Mouse (Mus musculus): ENCODE results near the gene Acap3. TPM values are rescaled to one million over a fixed set of nuclear protein-coding genes. Genes with fewer than 3 reads are reported as not detected.

The Acap3 gene
- polyA plus RNA-seq, 1 experiment from 2014 or later, result 7.6 TPM

DNA sequence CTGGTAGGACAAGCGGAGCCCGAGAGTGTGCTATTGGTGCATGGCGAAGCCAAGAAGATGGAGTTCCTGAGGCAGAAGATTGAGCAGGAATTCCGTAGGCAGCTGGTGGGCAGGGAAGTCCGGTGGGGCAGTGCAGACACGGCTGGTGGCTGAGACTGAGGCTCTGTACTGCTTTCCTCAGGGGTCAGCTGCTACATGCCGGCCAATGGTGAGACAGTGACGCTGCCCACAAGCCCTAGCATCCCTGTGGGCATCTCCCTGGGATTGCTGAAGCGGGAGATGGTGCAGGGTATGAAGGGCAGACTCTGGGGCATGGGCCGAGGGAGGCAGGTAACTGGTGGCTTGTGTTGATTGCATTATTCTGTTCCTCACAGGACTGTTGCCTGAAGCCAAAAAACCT is 3.9 kb upstream of the Acap3 start:
- 88% methylated on average over 10 of the region's 10 CpGs for WGBS (ENCODE audit: insufficient replicate concordance)
- no peak overlapping the region for H3K4me3 ChIP-seq (replicated peaks)
- peaks cover 65% of the 10 kb centered on the region for H3K36me3 ChIP-seq
- ATAC-seq (ENCODE audit: low read depth) (no peak), DNase-seq (no peak)
- H3K4me1 ChIP-seq (replicated peaks), result peaks cover 24% of the 10 kb centered on the region
- H3K4me2 ChIP-seq, result no peak overlapping the region
- H3K27me3 ChIP-seq, result no peaks in the 10 kb centered on the region
- H3K9ac ChIP-seq, result no peak overlapping the region
- H3K27ac ChIP-seq, result no peak overlapping the region
- H3K9me3 ChIP-seq (replicated peaks), result no peaks in the 10 kb centered on the region

DNA sequence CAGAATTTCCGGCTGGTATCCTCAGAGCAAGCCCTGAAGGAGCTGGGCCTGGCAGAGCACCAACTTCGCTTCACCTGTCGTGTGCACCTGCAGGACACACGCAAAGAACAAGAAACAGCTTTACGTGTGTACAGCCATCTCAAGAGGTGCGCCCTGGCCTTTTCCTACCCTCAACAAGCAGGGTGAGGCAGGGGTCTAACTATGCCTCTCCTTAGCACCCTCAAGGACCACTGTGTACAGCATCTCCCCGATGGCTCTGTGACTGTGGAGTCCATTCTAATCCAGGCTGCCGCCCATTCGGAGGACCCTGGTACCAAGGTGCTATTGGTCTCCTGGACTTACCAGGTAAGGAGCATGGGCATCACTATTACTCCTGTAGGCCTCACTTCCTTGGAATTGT is 3.4 kb upstream of the Acap3 start:
- H3K9ac ChIP-seq, result no peak overlapping the region
- ATAC-seq (ENCODE audit: low read depth) (no peak), DNase-seq (no peak)
- peaks cover 30% of the 10 kb centered on the region for H3K4me1 ChIP-seq (replicated peaks)
- WGBS (ENCODE audit: insufficient replicate concordance), result 87% methylated on average over 9 of the region's 9 CpGs
- no peak overlapping the region for H3K4me2 ChIP-seq
- H3K27ac ChIP-seq, result no peak overlapping the region
- H3K9me3 ChIP-seq (replicated peaks), result no peaks in the 10 kb centered on the region
- peaks cover 61% of the 10 kb centered on the region for H3K36me3 ChIP-seq
- no peak overlapping the region for H3K4me3 ChIP-seq (replicated peaks)
- no peaks in the 10 kb centered on the region for H3K27me3 ChIP-seq

DNA sequence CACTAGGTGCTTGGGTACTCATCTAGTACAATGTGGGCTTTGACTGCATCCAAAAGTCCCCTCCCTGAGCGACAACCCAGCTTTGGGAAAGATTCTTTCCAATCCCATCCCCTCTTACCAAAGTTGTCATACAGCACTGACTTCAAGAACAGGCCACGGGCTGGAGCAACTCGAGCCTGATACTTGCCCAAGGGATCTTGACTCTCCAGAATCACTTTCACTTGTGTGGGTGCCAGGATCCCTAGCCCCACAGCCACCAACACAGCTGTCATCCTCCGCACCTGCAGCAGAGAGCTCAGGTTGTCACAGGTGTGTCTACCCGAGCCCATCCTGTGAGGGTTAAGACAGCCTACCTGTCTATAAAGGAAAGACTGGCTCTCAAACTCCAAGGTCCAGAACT is 2.3 kb upstream of the Acap3 start:
- peaks cover 57% of the 10 kb centered on the region for H3K36me3 ChIP-seq
- peaks cover 41% of the 10 kb centered on the region for H3K4me1 ChIP-seq (replicated peaks)
- H3K4me2 ChIP-seq, result no peak overlapping the region
- no peaks in the 10 kb centered on the region for H3K9me3 ChIP-seq (replicated peaks)
- no peak for DNase-seq
- 76% methylated on average over 5 of the region's 5 CpGs for WGBS (ENCODE audit: insufficient replicate concordance)
- ATAC-seq (ENCODE audit: low read depth), result no peak
- no peaks in the 10 kb centered on the region for H3K27me3 ChIP-seq
- H3K27ac ChIP-seq, result no peak overlapping the region
- no peak overlapping the region for H3K9ac ChIP-seq
- H3K4me3 ChIP-seq (replicated peaks), result no peak overlapping the region

DNA sequence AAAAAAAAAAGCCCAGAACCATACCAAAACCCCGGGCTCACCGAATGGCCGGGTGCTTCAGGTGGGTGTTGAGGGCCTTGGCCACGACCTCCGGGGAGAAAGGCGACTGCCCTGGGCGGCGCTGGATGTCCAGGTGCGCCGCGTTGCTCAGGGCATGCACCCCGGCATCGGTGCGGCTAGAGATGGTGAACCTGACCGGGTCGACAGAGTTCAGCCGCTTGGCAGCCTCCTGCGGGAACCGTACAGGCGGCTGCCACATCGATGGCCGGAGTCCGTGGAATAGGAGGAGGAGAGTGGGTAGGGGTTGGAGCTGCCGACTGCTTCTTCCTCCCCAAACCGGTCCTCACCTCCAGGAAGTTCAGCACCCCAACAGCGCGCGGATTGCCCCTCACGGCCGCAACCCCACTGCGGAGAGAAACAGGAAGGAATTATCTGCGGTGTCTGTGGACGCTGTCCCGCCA is 581 bp upstream of the Acap3 start:
- ATAC-seq (ENCODE audit: low read depth), result no peak
- H3K27ac ChIP-seq, result peak overlapping the region; percentile 50; the same call in 1 of the 2 replicates
- WGBS (ENCODE audit: insufficient replicate concordance), result under 1% methylated on average over 34 of the region's 34 CpGs

DNA sequence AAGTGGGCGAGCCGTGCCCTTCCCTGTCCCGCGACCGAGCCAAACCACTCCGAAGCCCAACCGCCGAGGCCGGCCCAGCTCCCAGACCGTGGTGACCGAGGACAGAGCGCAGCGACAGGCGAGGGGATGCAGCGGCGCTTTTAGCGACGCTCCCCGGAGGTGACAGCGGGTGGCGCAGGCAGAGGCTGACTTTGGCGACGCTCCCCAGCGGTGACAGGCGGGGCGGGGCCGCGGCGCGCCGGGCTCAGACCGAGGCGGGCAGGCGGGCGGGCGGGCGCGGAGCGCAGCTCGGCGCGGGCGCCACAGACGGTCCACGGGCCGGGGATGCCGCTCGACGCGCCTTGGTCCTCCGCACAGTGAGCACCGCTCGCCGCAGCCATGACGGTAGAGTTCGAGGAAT is 395 bp downstream of the Acap3 start:
- no peaks in the 10 kb centered on the region for H3K27me3 ChIP-seq
- peak overlapping the region; percentile 100 for H3K4me2 ChIP-seq
- H3K4me3 ChIP-seq (replicated peaks), result peak overlapping the region; percentile 95
- peak; percentile 88 for ATAC-seq (ENCODE audit: low read depth)
- H3K4me1 ChIP-seq (replicated peaks), result peaks cover 58% of the 10 kb centered on the region
- H3K9ac ChIP-seq, result peak overlapping the region; percentile 95
- peaks cover 48% of the 10 kb centered on the region for H3K36me3 ChIP-seq
- peak overlapping the region; percentile 97 for H3K27ac ChIP-seq
- under 1% methylated on average over 49 of the region's 56 CpGs for WGBS (ENCODE audit: insufficient replicate concordance)
- DNase-seq, result peak; percentile 76
- no peaks in the 10 kb centered on the region for H3K9me3 ChIP-seq (replicated peaks)

More for the DNA sequence above, 581 bp upstream of the Acap3 start:
- H3K36me3 ChIP-seq, result peaks cover 48% of the 10 kb centered on the region
- H3K4me2 ChIP-seq, result peak overlapping the region; percentile 100
- no peak for DNase-seq
- no peaks in the 10 kb centered on the region for H3K27me3 ChIP-seq
- H3K9me3 ChIP-seq (replicated peaks), result no peaks in the 10 kb centered on the region
- H3K9ac ChIP-seq, result peak overlapping the region; percentile 95
- peak overlapping the region; percentile 95 for H3K4me3 ChIP-seq (replicated peaks)
- H3K4me1 ChIP-seq (replicated peaks), result peaks cover 58% of the 10 kb centered on the region

DNA sequence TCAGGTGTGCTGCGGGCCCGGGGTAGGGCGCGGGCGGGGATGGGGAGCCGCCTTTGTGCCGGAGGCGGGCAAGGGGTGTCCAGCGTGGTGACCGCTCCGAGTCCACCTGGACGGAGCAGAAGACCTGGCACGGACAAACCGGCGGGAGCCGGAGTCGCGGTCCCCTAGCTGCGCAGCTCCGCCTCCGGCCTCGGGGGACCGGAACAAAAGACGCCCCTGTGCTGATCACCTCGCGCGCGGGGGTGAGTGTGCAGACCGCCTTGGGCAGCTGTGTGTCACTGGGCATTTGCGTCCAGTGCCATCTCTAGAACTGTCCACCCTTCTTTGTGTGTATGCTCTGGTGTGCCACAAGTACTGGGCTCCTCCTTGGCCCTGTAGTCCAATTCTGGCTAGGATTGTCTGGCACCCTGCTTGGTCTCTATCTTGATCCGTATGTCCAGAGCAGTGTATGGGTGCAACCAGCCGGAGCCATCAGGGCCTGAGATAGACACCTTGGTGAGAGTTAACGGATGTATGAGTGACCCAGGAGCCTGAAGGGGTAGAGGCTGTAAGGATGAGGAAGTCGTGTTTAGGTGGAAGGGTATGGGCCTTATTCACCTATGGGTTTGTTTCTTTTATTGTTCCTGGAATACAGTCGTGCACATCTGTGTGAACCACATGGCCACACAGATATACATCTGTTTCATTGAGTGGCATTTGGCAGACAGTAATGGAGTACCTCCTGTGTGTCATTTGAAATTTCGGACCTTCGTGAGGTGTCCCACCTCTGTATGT is 1.0 kb downstream of the Acap3 start:
- H3K4me1 ChIP-seq (replicated peaks), result peaks cover 58% of the 10 kb centered on the region
- ATAC-seq (ENCODE audit: low read depth), result peak; percentile 33
- DNase-seq, result peak; percentile 39

DNA sequence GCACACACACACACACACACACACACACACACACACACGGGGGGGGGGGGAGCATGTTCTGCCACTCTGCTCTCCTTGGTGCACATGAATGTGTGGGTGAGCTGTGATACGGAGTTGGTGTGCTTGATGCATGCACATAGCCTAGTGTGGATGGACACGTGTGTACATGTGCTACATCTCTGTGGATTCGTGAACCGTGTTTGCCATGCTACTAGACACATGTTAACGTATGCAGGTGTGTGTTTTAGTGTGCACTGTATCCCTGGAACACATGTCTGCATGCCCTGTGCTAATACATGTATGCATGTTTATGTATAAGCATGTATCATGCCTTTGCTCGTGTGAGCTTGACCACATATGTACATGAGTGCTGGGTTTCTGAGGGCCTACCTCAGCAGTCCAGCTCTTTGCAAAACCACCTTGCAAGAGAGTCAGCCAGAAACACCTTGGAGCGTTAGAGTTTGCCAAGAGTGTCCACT is 1.6 kb downstream of the Acap3 start:
- Histone ChIP-seq H3K9me3 (replicated peaks) (no peaks in the 10 kb centered on the region), H3K27me3 (no peaks in the 10 kb centered on the region), H3K9ac (peak overlapping the region; percentile 95), H3K4me3 (replicated peaks) (peak overlapping the region; percentile 95), H3K4me2 (peak overlapping the region; percentile 100), H3K36me3 (peaks cover 43% of the 10 kb centered on the region), H3K4me1 (replicated peaks) (peaks cover 58% of the 10 kb centered on the region), H3K27ac (peak overlapping the region; percentile 97)
- ATAC-seq (ENCODE audit: low read depth) (no peak), DNase-seq (no peak)
- WGBS (ENCODE audit: insufficient replicate concordance), result 68% methylated on average over 8 of the region's 8 CpGs

More for the DNA sequence above, 1.0 kb downstream of the Acap3 start:
- 5% methylated on average over 37 of the region's 37 CpGs for WGBS (ENCODE audit: insufficient replicate concordance)
- peak overlapping the region; percentile 100 for H3K4me2 ChIP-seq
- H3K27ac ChIP-seq, result peak overlapping the region; percentile 97
- no peaks in the 10 kb centered on the region for H3K27me3 ChIP-seq
- H3K4me3 ChIP-seq (replicated peaks), result peak overlapping the region; percentile 95
- peak overlapping the region; percentile 95 for H3K9ac ChIP-seq
- H3K36me3 ChIP-seq, result peaks cover 45% of the 10 kb centered on the region
- no peaks in the 10 kb centered on the region for H3K9me3 ChIP-seq (replicated peaks)

DNA sequence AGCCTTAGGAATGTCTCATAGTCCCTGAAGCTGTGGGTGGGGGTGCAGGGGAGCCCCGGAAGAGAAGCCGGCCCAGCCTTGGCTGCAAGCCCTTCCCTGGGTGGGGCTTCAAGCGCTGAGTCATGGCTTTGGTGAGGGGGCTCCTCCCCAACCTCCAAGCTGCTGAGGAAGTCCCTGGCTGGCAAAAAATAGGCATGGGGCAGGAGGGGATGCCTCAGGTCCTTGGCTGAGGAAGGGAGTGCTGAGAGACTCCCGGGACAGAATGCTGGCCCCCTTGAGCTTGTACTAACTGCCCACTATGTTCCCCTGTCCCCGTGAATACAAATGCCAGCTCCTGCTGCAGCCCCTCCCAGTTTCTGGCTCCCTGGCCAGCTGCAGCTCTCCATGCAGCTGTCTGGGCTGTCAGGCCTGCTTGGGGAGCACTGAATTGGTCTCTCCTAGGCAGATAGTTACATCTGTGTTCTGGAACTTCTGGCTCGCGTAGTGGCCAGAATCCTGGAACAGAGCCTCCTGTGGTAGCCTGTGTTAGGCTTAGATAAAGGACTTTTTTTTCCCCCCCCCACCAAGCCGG is 2.8 kb downstream of the Acap3 start:
- 7% methylated on average over 8 of the region's 8 CpGs for WGBS (ENCODE audit: insufficient replicate concordance)
- Histone ChIP-seq H3K27ac (peak overlapping the region; percentile 97), H3K27me3 (no peaks in the 10 kb centered on the region), H3K4me3 (replicated peaks) (peak overlapping the region; percentile 95), H3K4me1 (replicated peaks) (peaks cover 57% of the 10 kb centered on the region), H3K9me3 (replicated peaks) (no peaks in the 10 kb centered on the region), H3K9ac (peak overlapping the region; percentile 95), H3K36me3 (peaks cover 43% of the 10 kb centered on the region), H3K4me2 (peak overlapping the region; percentile 100)
- DNase-seq, result peak; percentile 72
- ATAC-seq (ENCODE audit: low read depth), result peak; percentile 57

DNA sequence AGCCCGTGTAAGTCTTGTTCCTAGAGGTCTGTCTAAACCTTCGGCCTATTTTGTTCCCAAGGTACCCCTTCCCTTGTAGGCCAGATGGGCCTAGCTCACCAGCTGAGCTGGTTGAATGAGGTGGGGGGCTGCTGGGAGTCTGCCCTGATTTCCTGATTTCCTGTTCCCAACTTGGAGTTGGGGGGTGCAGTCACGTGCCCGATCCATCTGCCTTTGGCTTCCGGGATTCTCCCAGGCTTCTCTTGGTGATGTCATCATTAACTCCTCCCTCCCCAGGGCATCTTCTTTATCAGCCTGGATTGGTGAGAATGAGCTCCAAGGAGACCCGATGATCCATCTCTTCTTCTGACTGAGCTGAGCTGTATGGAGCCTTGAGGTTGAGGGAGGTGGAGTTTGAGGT is 3.6 kb downstream of the Acap3 start:
- H3K9ac ChIP-seq, result peak overlapping the region; percentile 95; the same call in 1 of the 2 replicates
- 74% methylated on average over 6 of the region's 6 CpGs for WGBS (ENCODE audit: insufficient replicate concordance)
- H3K4me2 ChIP-seq, result peak overlapping the region; percentile 100
- peaks cover 49% of the 10 kb centered on the region for H3K4me1 ChIP-seq (replicated peaks)
- no peaks in the 10 kb centered on the region for H3K27me3 ChIP-seq
- DNase-seq, result no peak
- no peaks in the 10 kb centered on the region for H3K9me3 ChIP-seq (replicated peaks)
- H3K27ac ChIP-seq, result 0 out of 2 replicates have a peak overlapping the region, but pooled peaks have one; percentile 97
- H3K4me3 ChIP-seq (replicated peaks), result 0 out of 2 replicates have a peak overlapping the region, but pooled peaks have one; percentile 95
- H3K36me3 ChIP-seq, result peaks cover 43% of the 10 kb centered on the region
- no peak for ATAC-seq (ENCODE audit: low read depth)

DNA sequence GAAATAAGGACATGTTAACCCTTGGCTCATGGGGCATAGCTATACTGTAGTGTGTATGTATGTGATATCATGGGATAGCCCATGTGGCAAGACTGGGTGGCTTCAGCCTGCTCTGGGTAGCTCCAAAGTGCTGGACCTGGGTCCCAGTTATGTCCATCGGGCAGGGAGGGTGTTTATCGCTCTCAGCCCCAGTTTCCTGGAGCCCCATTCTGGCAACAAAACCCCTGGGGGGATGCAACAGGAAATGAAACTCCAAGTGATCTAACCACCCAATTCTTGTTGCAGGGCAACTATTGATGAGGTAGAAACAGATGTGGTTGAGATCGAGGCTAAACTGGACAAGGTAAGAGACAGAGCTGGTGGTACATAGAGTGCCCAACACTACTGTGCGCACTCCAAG is 4.2 kb downstream of the Acap3 start:
- Histone ChIP-seq H3K36me3 (peaks cover 47% of the 10 kb centered on the region), H3K9me3 (replicated peaks) (no peaks in the 10 kb centered on the region), H3K27ac (no peak overlapping the region), H3K27me3 (no peaks in the 10 kb centered on the region), H3K4me2 (no peak overlapping the region), H3K9ac (no peak overlapping the region), H3K4me3 (replicated peaks) (no peak overlapping the region), H3K4me1 (replicated peaks) (peaks cover 43% of the 10 kb centered on the region)
- ATAC-seq (ENCODE audit: low read depth) (no peak), DNase-seq (no peak)
- WGBS (ENCODE audit: insufficient replicate concordance), result 75% methylated on average over 4 of the region's 4 CpGs

DNA sequence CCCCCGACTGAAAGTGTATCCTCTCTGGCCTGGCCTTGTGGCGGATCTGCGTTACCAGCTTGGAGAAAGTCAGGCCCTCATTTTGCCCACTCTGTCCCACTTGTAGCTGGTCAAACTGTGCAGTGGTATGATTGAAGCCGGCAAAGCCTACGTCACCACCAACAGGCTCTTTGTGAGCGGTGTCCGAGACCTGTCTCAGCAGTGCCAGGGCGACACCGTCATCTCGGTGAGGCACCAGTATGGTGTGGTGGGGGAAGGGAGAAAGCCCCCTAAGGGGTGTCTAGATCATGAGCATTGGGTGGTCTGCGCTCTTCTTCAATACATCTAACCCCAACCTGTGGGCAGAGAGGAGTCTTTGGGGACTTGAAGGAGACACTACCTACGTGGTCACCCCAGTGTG is 4.8 kb downstream of the Acap3 start:
- Histone ChIP-seq H3K27me3 (no peaks in the 10 kb centered on the region), H3K9me3 (replicated peaks) (no peaks in the 10 kb centered on the region), H3K27ac (no peak overlapping the region), H3K36me3 (peaks cover 54% of the 10 kb centered on the region), H3K4me2 (no peak overlapping the region), H3K9ac (no peak overlapping the region), H3K4me3 (replicated peaks) (no peak overlapping the region), H3K4me1 (replicated peaks) (peaks cover 36% of the 10 kb centered on the region)
- DNase-seq (no peak), ATAC-seq (ENCODE audit: low read depth) (no peak)
- WGBS (ENCODE audit: insufficient replicate concordance), result 90% methylated on average over 12 of the region's 12 CpGs
